Mouse (Mus musculus) ES-E14 (cell line): ENCODE measurements at regions not wholly inside any gene's neighbourhood (a gene's known extent, or its start where the extent isn't known, plus 50 kb on each side); places are given as distances from the start of the nearest gene placed in this dataset.

Experiments
- CHD2 ChIP-seq: IDR thresholded peaks from 2 replicates; pipeline ENCODE4 v1.6.1; 2014; ENCODE audit warnings: mild to moderate bottlenecking, low read depth, low read length, inconsistent platforms
- HCFC1 ChIP-seq: IDR thresholded peaks from 2 replicates; pipeline ENCODE4 v1.6.1; 2012; ENCODE audit warnings: low read length, inconsistent platforms, borderline replicate concordance; ENCODE audit not compliant: insufficient read depth
- MAFK ChIP-seq: IDR thresholded peaks from 2 replicates; pipeline ENCODE4 v1.6.1; 2014; ENCODE audit warnings: mild to moderate bottlenecking, low read depth, low read length, inconsistent platforms; ENCODE audit not compliant: insufficient read depth
- ZC3H11A ChIP-seq: IDR thresholded peaks from 2 replicates; pipeline ENCODE4 v1.6.1; 2012; ENCODE audit warnings: low read depth, mild to moderate bottlenecking, inconsistent platforms, low read length, borderline replicate concordance
- ZNF384 ChIP-seq: IDR thresholded peaks from 2 replicates; pipeline ENCODE4 v1.6.1; 2012; ENCODE audit warnings: low read depth, low read length, inconsistent platforms

GRCm38 (mm10) chr3:121886870-121887605 lies 65.3 kb upstream of the Arhgap29 start:
- TF ChIP-seq ZC3H11A (no peak), MAFK (no peak), ZNF384 (no peak), CHD2 (no peak), HCFC1 (no peak)
